Mouse (Mus musculus) central nervous system, embryonic 18 days (tissue): ENCODE measurements around the gene Srsf4. TPM values are rescaled to one million over a fixed set of nuclear protein-coding genes. Genes with fewer than 3 reads are reported as not detected.

Source experiments
- polyA plus RNA-seq: library from polyadenylated mRNA; depleted of rRNA; stranded (reverse); fragments of >200 nt; gene quantifications from 2 replicates; pipeline ENCODE4 v1.2.3, GENCODE M21; 2012; rRNA removed

Srsf4 gene
- polyA plus RNA-seq, result 82.0 and 89.3 TPM in 2 replicates

GRCm38 (mm10) chr4:131873293-131874168 lies at the start of gene Srsf4:
Gene Srsf4, plus strand, starts transcription at chr4:131873617.

DNA sequence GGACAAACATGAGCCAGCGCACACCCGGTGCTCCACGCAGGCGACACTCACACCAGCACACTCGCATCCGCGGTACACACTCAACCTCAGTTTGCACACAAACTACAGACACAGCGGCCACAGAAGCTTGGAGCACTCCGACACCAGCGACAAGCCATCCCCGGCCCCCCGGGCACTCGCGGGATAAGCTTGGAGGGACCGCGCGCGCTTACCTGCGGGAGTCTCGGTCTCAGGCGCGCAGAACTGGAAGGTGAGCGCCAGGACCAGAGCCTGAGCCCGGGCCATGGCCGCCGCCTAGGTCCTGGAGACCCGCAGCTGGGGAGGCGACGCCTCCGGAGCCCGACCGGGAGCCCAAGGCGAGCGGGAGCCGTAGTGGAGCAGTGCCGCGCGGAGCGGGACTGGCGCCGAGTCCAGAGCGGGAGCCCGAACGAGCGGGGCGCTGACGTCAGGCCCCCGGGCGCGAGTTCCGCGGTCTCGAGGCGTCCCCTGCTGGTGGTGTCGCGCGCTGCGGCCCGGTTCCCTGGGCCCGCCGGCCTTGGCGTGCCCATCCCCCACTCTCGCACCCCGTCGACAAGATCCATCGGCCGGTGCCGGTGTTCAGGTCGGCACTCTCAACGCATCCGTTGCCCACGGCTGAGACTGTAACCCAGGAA lies 35.4 kb upstream of the Srsf4 start, which contains the start of gene Ptpru:
Gene Ptpru, minus strand, starts transcription at position 417 of the 653 bp plus-strand sequence.

DNA sequence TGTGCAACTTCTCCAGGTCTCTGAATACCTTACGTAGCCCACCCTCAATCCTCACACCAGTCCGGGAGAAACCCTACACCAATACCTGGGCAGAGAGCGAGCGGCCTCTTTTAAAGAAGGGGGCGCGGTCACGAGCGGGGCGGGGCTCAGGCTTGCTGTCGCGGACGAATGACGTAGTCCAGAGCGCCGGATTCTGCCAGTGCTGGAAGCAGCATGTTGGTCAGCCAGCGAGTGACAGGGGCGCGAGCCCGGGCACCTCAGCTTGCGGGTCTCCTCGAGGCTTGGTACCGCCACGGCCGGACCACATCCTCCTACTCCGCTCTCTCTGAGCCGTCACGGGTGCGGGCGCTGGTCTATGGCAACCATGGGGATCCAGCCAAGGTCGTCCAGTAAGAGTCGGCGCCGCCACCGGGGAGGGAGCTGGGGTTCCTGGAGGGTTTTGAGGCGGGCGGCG lies 30.1 kb upstream of the Srsf4 start, which contains the start of gene Mecr:
Gene Mecr, plus strand, starts transcription at position 181 of the 454 bp plus-strand sequence.

DNA sequence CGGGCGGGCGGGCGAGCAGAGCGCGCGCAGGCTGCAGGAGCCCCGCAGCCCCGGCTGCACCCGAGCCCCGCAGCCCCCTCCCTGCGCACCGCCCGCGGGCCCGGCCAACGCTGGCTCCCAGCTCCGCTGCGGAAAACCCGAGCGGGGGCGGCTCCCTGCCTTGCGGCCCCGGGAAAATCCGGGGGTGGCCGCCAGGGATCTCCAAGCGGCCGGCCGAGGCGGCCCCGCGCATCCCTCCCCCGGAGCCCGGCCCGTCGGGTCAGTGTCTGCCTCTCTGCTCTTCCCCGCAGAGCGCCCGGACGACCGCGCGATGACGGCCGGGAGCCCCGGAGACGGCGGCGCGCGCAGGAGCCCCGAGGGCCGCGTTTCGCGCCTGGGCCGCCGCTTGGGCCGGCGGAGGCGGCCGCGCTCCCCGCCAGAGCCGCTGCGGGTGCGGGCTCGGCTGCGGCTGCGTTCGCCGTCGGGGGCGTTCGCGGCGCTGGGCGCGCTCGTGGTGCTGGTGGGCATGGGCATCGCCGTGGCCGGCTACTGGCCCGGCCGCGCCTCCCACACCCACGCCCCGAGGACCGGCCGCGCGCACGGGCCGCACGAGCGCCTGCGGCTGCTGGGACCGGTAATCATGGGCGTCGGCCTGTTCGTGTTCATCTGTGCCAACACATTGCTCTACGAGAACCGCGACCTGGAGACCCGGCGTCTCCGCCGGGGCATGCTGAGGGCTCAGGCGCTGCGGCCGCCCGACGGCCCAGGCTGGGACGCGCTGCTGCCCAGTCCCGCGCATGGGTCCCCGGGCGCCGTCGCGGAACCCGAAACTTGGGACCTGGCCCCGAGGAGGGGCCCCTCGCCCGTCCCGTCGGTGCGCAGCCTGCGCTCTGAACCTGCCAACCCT lies 48.3 kb downstream of the Srsf4 start, which contains the start of gene Tmem200b:
Gene Tmem200b, plus strand, starts transcription at position 311 of the 886 bp plus-strand sequence.

Other genes with a start within 250 kb of the Srsf4 start
- gene Ptpru, start 35.3 kb upstream of the Srsf4 start, polyA plus RNA-seq, result 36.9 and 39.8 TPM in 2 replicates
- 32.1 and 34.1 TPM in 2 replicates for gene Mecr, start 30.1 kb upstream of the Srsf4 start, polyA plus RNA-seq
- gene Tmem200b, start 48.2 kb downstream of the Srsf4 start, polyA plus RNA-seq, result 0.58 and 1.1 TPM in 2 replicates
- not detected in 2 replicates for gene Gm10300, start 201.1 kb downstream of the Srsf4 start, polyA plus RNA-seq
- 62.9 and 63.9 TPM in 2 replicates for gene Epb41, start 201.7 kb downstream of the Srsf4 start, polyA plus RNA-seq